Mouse (Mus musculus) thymus, adult 2 months (tissue): ENCODE data around the gene Spin2g. TPM values are rescaled to one million over a fixed set of nuclear protein-coding genes. Genes with fewer than 3 reads are reported as not detected.
"Not testable (repeated sequence)": the region's sequence is repeated elsewhere in the genome, so short reads cannot be mapped to it uniquely, and the experiment has no call there.

ENCODE experiments used
- DNase-seq: peaks from one replicate; pipeline ENCODE4 v3.0.0; 2021
- H3K27ac ChIP-seq: fragments of 200-500 bp; 2 replicates; pipeline ENCODE4 v1.5.1; 2012; ENCODE audit warnings: low read length, control low read depth; ENCODE audit not compliant: control insufficient read depth, insufficient read depth
- H3K27me3 ChIP-seq: fragments of 200-500 bp; 2 replicates; pipeline ENCODE4 v1.6.1; 2012; ENCODE audit warnings: mild to moderate bottlenecking, low read length, moderate library complexity, mixed read lengths; ENCODE audit not compliant: control insufficient read depth, insufficient read depth
- H3K36me3 ChIP-seq: fragments of 200-500 bp; 2 replicates; pipeline ENCODE4 v1.6.1; 2012; ENCODE audit warnings: mild to moderate bottlenecking, low read length, moderate library complexity; ENCODE audit not compliant: control insufficient read depth, insufficient read depth
- H3K4me1 ChIP-seq: fragments of 200-500 bp; replicated peaks from 2 replicates; pipeline ENCODE4 v1.6.1; 2012; ENCODE audit warnings: low read length; ENCODE audit not compliant: control insufficient read depth, insufficient read depth
- H3K4me3 ChIP-seq: fragments of 200-500 bp; 2 replicates; pipeline ENCODE4 v1.5.1; 2012; ENCODE audit warnings: mild to moderate bottlenecking, low read length, control low read depth, moderate library complexity; ENCODE audit not compliant: control insufficient read depth, insufficient read depth
- WGBS: fragments of 180-500 bp; shearing (Covaris S2); methylation state at CpG from one replicate; pipeline ENCODE4 v1.1.7; 2018; 5-methylcytosine and 5-hydroxymethylcytosine counted together
- polyA plus RNA-seq: library from polyadenylated mRNA; depleted of rRNA; stranded (reverse); fragments of >200 nt; gene quantifications from 2 replicates; pipeline ENCODE4 v1.2.3, GENCODE M21; 2012; rRNA removed

The Spin2g gene
- polyA plus RNA-seq = not detected in 2 replicates

DNA sequence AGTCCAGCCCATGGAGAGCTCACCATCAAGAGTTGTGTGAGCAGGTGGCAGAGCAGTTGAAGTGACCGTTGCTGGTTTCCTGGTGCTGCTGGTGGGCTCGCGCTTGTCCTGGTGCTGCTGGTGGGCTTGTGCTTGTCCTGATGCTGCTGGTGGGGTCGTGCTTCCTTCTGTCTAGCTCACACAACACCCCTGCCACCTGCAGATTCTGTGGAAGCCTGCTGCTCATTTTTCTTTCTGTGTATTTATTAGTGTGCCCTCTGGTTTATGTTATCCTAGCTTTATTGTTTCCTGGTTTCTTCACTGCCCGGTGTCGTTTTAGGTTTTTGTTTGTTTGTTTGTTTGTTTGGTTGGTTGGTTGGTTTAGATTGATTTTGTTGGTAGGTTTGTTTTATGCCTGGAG is at the start of gene Spin2g:
Gene Spin2g (minus strand): TSS at position 101 of the 400 bp plus-strand sequence.
- H3K36me3 ChIP-seq, H3K4me3 ChIP-seq, H3K27ac ChIP-seq, H3K27me3 ChIP-seq, H3K4me1 ChIP-seq, DNase-seq: not testable (repeated sequence)
- WGBS = 89% methylated on average over 6 of the region's 6 CpGs

Other genes starting within 250 kb of the Spin2g start
- not detected in 2 replicates for gene Btbd35f9, start 77.2 kb downstream of the Spin2g start, polyA plus RNA-seq
- not detected in 2 replicates for gene Btbd35f8, start 211.8 kb upstream of the Spin2g start, polyA plus RNA-seq